Mouse (Mus musculus) stomach, postnatal 0 days (tissue): ENCODE measurements around the gene Ogdhl.

Experiments used
- CTCF ChIP-seq: IDR thresholded peaks from 2 replicates; pipeline ENCODE4 v1.5.1; 2016; ENCODE audit warnings: antibody characterized with exemption, low read depth, mild to moderate bottlenecking, moderate library complexity
- EP300 ChIP-seq: optimal IDR thresholded peaks from 2 replicates; pipeline ENCODE3; 2016; ENCODE audit warnings: antibody characterized with exemption

- TF ChIP-seq EP300 (no peak), CTCF (no peak)
Observed at GRCm38 (mm10) chr14:32321732-32322685, at the start of gene Ogdhl.
